Mouse (Mus musculus) hindbrain, embryonic 11.5 days (tissue): ENCODE data around the gene Hoxd3. TPM values are rescaled to one million over a fixed set of nuclear protein-coding genes. Genes with fewer than 3 reads are reported as not detected.

Source experiments
- ATAC-seq: fragments of 200-750 bp; cut with Nextera tagmentation; 2 replicates; pipeline ENCODE4 v1.8.0; 2017; ENCODE audit warnings: mild to moderate bottlenecking, moderate TSS enrichment, moderate library complexity; ENCODE audit not compliant: low FRiP score
- DNase-seq: peaks from one replicate; pipeline ENCODE4 v3.0.0-alpha.2; 2015; ENCODE audit warnings: low spot score
- H3K27ac ChIP-seq: fragments of 300-500 bp; sonication (generic); 2 replicates; pipeline ENCODE4 v1.5.1; 2014; ENCODE audit warnings: mild to moderate bottlenecking, low read depth, low read length
- H3K27me3 ChIP-seq: fragments of 300-500 bp; sonication (generic); 2 replicates; pipeline ENCODE4 v1.6.1; 2014; ENCODE audit warnings: mild to moderate bottlenecking, low read length, moderate library complexity, mixed read lengths; ENCODE audit not compliant: control insufficient read depth, insufficient read depth
- H3K36me3 ChIP-seq: fragments of 300-500 bp; sonication (generic); 2 replicates; pipeline ENCODE4 v1.6.1; 2014; ENCODE audit warnings: mild to moderate bottlenecking, low read length, moderate library complexity, mixed read lengths; ENCODE audit not compliant: control insufficient read depth, insufficient read depth
- H3K4me1 ChIP-seq: fragments of 300-500 bp; sonication (generic); replicated peaks from 2 replicates; pipeline ENCODE4 v1.6.1; 2014; ENCODE audit warnings: low read length, mixed read lengths; ENCODE audit not compliant: control insufficient read depth, insufficient read depth
- H3K4me2 ChIP-seq: fragments of 300-500 bp; sonication (generic); replicated peaks from 2 replicates; pipeline ENCODE4 v1.6.1; 2014; ENCODE audit warnings: mild to moderate bottlenecking, low read depth, low read length
- H3K4me3 ChIP-seq: fragments of 300-500 bp; sonication (generic); 2 replicates; pipeline ENCODE4 v1.5.1; 2014; ENCODE audit warnings: low read depth, low read length
- H3K9ac ChIP-seq: fragments of 300-500 bp; sonication (generic); 2 replicates; pipeline ENCODE4 v1.6.1; 2014; ENCODE audit warnings: low read depth, low read length
- H3K9me3 ChIP-seq: fragments of 300-500 bp; sonication (generic); 2 replicates; pipeline ENCODE4 v1.6.1; 2016; ENCODE audit warnings: low read length; ENCODE audit not compliant: control insufficient read depth
- WGBS: fragments of 180-500 bp; shearing (Covaris S2); extraction: QIAGEN DNeasy Blood & Tissue Kit; methylation state at CpG from one replicate; pipeline ENCODE4 v1.1.7; 2014; 5-methylcytosine and 5-hydroxymethylcytosine counted together
- microRNA counts: library from miRNA; unstranded; fragments of <30 nt; microRNA quantifications from one replicate; lab custom pipeline; 2015
- polyA plus RNA-seq: library from polyadenylated mRNA; unstranded; fragments of >200 nt; fragmentation: Nextera tagmentation; extraction: Ambion mirVana; gene quantifications from 2 replicates; pipeline ENCODE4 v1.2.1, GENCODE M21; 2014

Gene Hoxd3
- polyA plus RNA-seq, 1 experiment from 2014 or later = 58.0 TPM

- Histone ChIP-seq H3K4me2 (no peak overlapping the region), H3K4me3 (no peak overlapping the region), H3K9me3 (no peaks in the 10 kb centered on the region), H3K36me3 (no peaks in the 10 kb centered on the region), H3K4me1 (no peaks in the 10 kb centered on the region), H3K27me3 (no peaks in the 10 kb centered on the region), H3K9ac (no peak overlapping the region), H3K27ac (no peak overlapping the region)
- ATAC-seq = no peak
- WGBS = 71% methylated on average over 7 of the region's 7 CpGs
- no peak for DNase-seq
Measured at GRCm38 (mm10) chr2:74795531-74795930, 83.8 kb downstream of the Hoxd3 start.

MicroRNAs encoded within 50 kb of the gene (microRNA counts, 519-probe panel; counts per million panel counts)
- microRNA mmu-miR-10b (lab: Ali Mortazavi, UCI) = 5,706 counts per million, percentile 83 among the panel's probes with 10 or more counts

Other genes with a start within 250 kb of the Hoxd3 start
- 55.9 and 62.8 TPM in 2 replicates for gene Lnpk, start 132.5 kb upstream of the Hoxd3 start, polyA plus RNA-seq
- 1.6 and 2.4 TPM in 2 replicates for gene Evx2, start 52.4 kb upstream of the Hoxd3 start, polyA plus RNA-seq
- 0.15 TPM in 1 of 2 replicates, not detected in the other for gene Hoxd13, start 43.6 kb upstream of the Hoxd3 start, polyA plus RNA-seq
- not detected in 2 replicates for gene Hoxd12, start 36.9 kb upstream of the Hoxd3 start, polyA plus RNA-seq
- gene Hoxd11, start 32.4 kb upstream of the Hoxd3 start, polyA plus RNA-seq = not detected in 2 replicates
- gene Hoxd10, start 20.0 kb upstream of the Hoxd3 start, polyA plus RNA-seq = 0.13 TPM in 1 of 2 replicates, not detected in the other
- gene Hoxd9, start 14.2 kb upstream of the Hoxd3 start, polyA plus RNA-seq = 0.11 TPM in 1 of 2 replicates, not detected in the other
- 0.19 and 0.50 TPM in 2 replicates for gene Hoxd8, start 7.3 kb upstream of the Hoxd3 start, polyA plus RNA-seq
- 3.3 and 3.7 TPM in 2 replicates for gene Hoxd4, start within 50 bp of the Hoxd3 start, polyA plus RNA-seq
- gene Gm28230, start 14.8 kb downstream of the Hoxd3 start, polyA plus RNA-seq = 0.73 and 0.89 TPM in 2 replicates
- 1.5 and 1.7 TPM in 2 replicates for gene Hoxd1, start 51.1 kb downstream of the Hoxd3 start, polyA plus RNA-seq
- 149 and 154 TPM in 2 replicates for gene Mtx2, start 113.9 kb downstream of the Hoxd3 start, polyA plus RNA-seq